Mouse (Mus musculus) ovary, postnatal 10 days (tissue): Measurements from ENCODE around the gene Tbx18.

Experiments
- DNase-seq: peaks from one replicate; pipeline ENCODE4 v3.0.0; 2022; ENCODE audit warnings: low spot score

The Tbx18 gene

GRCm38 (mm10) chr9:87710360-87710759 lies 20.7 kb downstream of the Tbx18 start:
- DNase-seq: no peak

DNA sequence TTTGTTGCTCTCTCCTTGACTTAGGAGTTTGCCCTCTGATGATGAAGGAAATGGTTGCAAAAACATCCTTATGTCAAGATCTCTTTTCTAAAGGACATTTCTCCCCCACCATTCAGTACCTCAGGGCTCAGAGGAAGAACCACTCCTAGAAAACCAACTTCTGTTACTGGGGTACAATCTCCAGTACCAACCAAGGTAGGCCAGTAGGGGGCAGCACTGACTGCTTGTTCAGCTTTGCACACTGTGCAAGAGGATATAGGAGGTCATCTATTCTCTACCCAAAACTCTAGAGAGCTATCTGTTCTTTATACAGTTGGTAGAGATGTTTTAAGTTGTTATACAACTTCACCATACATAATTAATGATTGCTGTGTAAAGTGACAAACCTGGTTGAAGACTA lies 22.9 kb downstream of the Tbx18 start:
- DNase-seq: peak; percentile 19

DNA sequence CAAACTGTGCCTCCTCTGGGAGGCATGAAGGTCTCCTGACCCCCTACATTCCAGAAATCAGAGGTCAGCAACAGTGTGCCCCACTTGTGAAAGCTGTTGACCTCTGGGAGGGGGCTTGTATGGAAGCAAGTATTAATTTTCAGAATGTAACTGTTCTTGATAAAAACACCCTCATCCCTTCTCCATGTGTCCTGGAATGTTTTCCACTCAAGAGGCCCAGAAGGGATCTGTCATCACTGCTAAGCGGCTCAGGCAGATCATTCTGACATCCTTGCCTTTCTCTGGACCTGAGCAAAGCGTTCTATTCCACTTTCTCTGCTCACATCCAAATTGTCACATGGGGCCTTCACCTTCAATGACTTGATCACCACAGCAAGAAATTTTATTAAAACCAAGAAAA lies 28.8 kb downstream of the Tbx18 start:
- no peak for DNase-seq

- DNase-seq: no peak
Observed at GRCm38 (mm10) chr9:87686981-87687380, 44.1 kb downstream of the Tbx18 start.

- no peak for DNase-seq
Observed at GRCm38 (mm10) chr9:87682247-87682646, 48.8 kb downstream of the Tbx18 start.
